Mouse (Mus musculus) midbrain, embryonic 11.5 days (tissue): ENCODE measurements around the gene 1110008L16Rik. TPM values are rescaled to one million over a fixed set of nuclear protein-coding genes. Genes with fewer than 3 reads are reported as not detected.

Experiments
- ATAC-seq: fragments of 200-750 bp; cut with Nextera tagmentation; 2 replicates; pipeline ENCODE4 v1.8.0; 2017; ENCODE audit warnings: moderate TSS enrichment, moderate library complexity; ENCODE audit not compliant: low FRiP score
- DNase-seq: peaks from one replicate; pipeline ENCODE4 v3.0.0; 2015; ENCODE audit warnings: low spot score; ENCODE audit errors: missing footprints
- H3K27ac ChIP-seq: fragments of 300-500 bp; sonication (generic); 2 replicates; pipeline ENCODE4 v1.5.1; 2014; ENCODE audit warnings: low read depth, low read length
- H3K27me3 ChIP-seq: fragments of 300-500 bp; sonication (generic); 2 replicates; pipeline ENCODE4 v1.6.1; 2014; ENCODE audit warnings: mild to moderate bottlenecking, low read length, moderate library complexity, mixed read lengths; ENCODE audit not compliant: control insufficient read depth, insufficient read depth
- H3K36me3 ChIP-seq: fragments of 300-500 bp; sonication (generic); 2 replicates; pipeline ENCODE4 v1.6.1; 2014; ENCODE audit warnings: mild to moderate bottlenecking, low read length, moderate library complexity, mixed read lengths; ENCODE audit not compliant: control insufficient read depth, insufficient read depth
- H3K4me1 ChIP-seq: fragments of 300-500 bp; sonication (generic); 2 replicates; pipeline ENCODE4 v1.6.1; 2014; ENCODE audit warnings: low read length; ENCODE audit not compliant: control insufficient read depth, insufficient read depth
- H3K4me2 ChIP-seq: fragments of 300-500 bp; sonication (generic); 2 replicates; pipeline ENCODE4 v1.6.1; 2014; ENCODE audit warnings: mild to moderate bottlenecking, moderate library complexity
- H3K4me3 ChIP-seq: fragments of 300-500 bp; sonication (generic); 2 replicates; pipeline ENCODE4 v1.5.1; 2014; ENCODE audit warnings: low read depth, low read length
- H3K9ac ChIP-seq: fragments of 300-500 bp; sonication (generic); 2 replicates; pipeline ENCODE4 v1.6.1; 2014; ENCODE audit warnings: low read length
- H3K9me3 ChIP-seq: fragments of 300-500 bp; sonication (generic); 2 replicates; pipeline ENCODE4 v1.6.1; 2016; ENCODE audit warnings: low read length; ENCODE audit not compliant: control insufficient read depth
- WGBS: fragments of 180-500 bp; shearing (Covaris S2); extraction: QIAGEN DNeasy Blood & Tissue Kit; methylation state at CpG from one replicate; pipeline ENCODE4 v1.1.7; 2014; 5-methylcytosine and 5-hydroxymethylcytosine counted together
- polyA plus RNA-seq: library from polyadenylated mRNA; unstranded; fragments of >200 nt; fragmentation: Nextera tagmentation; extraction: Ambion mirVana; gene quantifications from 2 replicates; pipeline ENCODE4 v1.2.1, GENCODE M21; 2014

1110008L16Rik gene
- polyA plus RNA-seq, 1 experiment from 2014 or later: 17.9 TPM

GRCm38 (mm10) chr12:55396536-55396935, 97.2 kb downstream of the 1110008L16Rik start:
- WGBS: 96% methylated on average over 4 of the region's 4 CpGs
- Histone ChIP-seq H3K4me3 (no peak overlapping the region), H3K9ac (no peak overlapping the region), H3K9me3 (no peaks in the 10 kb centered on the region), H3K27ac (no peak overlapping the region), H3K4me2 (no peak overlapping the region), H3K36me3 (no peaks in the 10 kb centered on the region), H3K4me1 (peaks cover 10% of the 10 kb centered on the region), H3K27me3 (no peaks in the 10 kb centered on the region)
- DNase-seq: no peak
- ATAC-seq: no peak

GRCm38 (mm10) chr12:55397544-55398239, 98.3 kb downstream of the 1110008L16Rik start:
- no peaks in the 10 kb centered on the region for H3K27me3 ChIP-seq
- H3K36me3 ChIP-seq: no peaks in the 10 kb centered on the region
- H3K27ac ChIP-seq: peak overlapping the region; percentile 69; the same call in 1 of the 2 replicates
- peak overlapping the region; percentile 83 for H3K4me3 ChIP-seq
- WGBS: 72% methylated on average over 9 of the region's 9 CpGs
- peak overlapping the region; percentile 73 for H3K9ac ChIP-seq
- H3K4me1 ChIP-seq: peaks cover 10% of the 10 kb centered on the region
- H3K9me3 ChIP-seq: no peaks in the 10 kb centered on the region
- peak overlapping the region; percentile 96 for H3K4me2 ChIP-seq
- DNase-seq: no peak
- no peak for ATAC-seq

GRCm38 (mm10) chr12:55398240-55399127, 99.1 kb downstream of the 1110008L16Rik start:
- DNase-seq (peak; percentile 99), ATAC-seq (peak; percentile 99)
- no peaks in the 10 kb centered on the region for H3K9me3 ChIP-seq
- H3K4me3 ChIP-seq: peak overlapping the region; percentile 83
- H3K4me1 ChIP-seq: peaks cover 10% of the 10 kb centered on the region
- H3K9ac ChIP-seq: peak overlapping the region; percentile 73
- no peaks in the 10 kb centered on the region for H3K36me3 ChIP-seq
- H3K4me2 ChIP-seq: peak overlapping the region; percentile 96
- under 1% methylated on average over 51 of the region's 51 CpGs for WGBS
- no peaks in the 10 kb centered on the region for H3K27me3 ChIP-seq
- peak overlapping the region; percentile 69 for H3K27ac ChIP-seq

- Histone ChIP-seq H3K4me2 (peak overlapping the region; percentile 96), H3K4me3 (peak overlapping the region; percentile 83), H3K27me3 (no peaks in the 10 kb centered on the region), H3K9me3 (no peaks in the 10 kb centered on the region), H3K36me3 (no peaks in the 10 kb centered on the region), H3K27ac (peak overlapping the region; percentile 64; the same call in 1 of the 2 replicates), H3K4me1 (peaks cover 10% of the 10 kb centered on the region), H3K9ac (peak overlapping the region; percentile 73)
- WGBS: under 1% methylated on average over 20 of the region's 20 CpGs
- peak; percentile 30 for ATAC-seq
- no peak for DNase-seq
These were observed 99.8 kb downstream of the 1110008L16Rik start for GRCm38 (mm10) chr12:55399128-55399677.

- WGBS: 95% methylated on average over 5 of the region's 5 CpGs
- Histone ChIP-seq H3K36me3 (peaks cover 6% of the 10 kb centered on the region; the same call in 1 of the 2 replicates), H3K9ac (no peak overlapping the region), H3K27ac (no peak overlapping the region), H3K9me3 (no peaks in the 10 kb centered on the region), H3K4me3 (no peak overlapping the region), H3K4me1 (no peaks in the 10 kb centered on the region), H3K4me2 (no peak overlapping the region), H3K27me3 (no peaks in the 10 kb centered on the region)
- DNase-seq (no peak), ATAC-seq (no peak)
These were observed 108.5 kb downstream of the 1110008L16Rik start for GRCm38 (mm10) chr12:55407888-55408287.

GRCm38 (mm10) chr12:55415255-55415654, 115.9 kb downstream of the 1110008L16Rik start:
- Histone ChIP-seq H3K4me1 (no peaks in the 10 kb centered on the region), H3K9ac (no peak overlapping the region), H3K4me2 (no peak overlapping the region), H3K27ac (no peak overlapping the region), H3K36me3 (peaks cover 32% of the 10 kb centered on the region), H3K4me3 (no peak overlapping the region), H3K27me3 (no peaks in the 10 kb centered on the region), H3K9me3 (no peaks in the 10 kb centered on the region)
- no peak for DNase-seq
- WGBS: 96% methylated on average over 5 of the region's 5 CpGs
- no peak for ATAC-seq

- Histone ChIP-seq H3K4me1 (no peaks in the 10 kb centered on the region), H3K4me3 (no peak overlapping the region), H3K4me2 (no peak overlapping the region), H3K9ac (no peak overlapping the region), H3K27me3 (no peaks in the 10 kb centered on the region), H3K36me3 (peaks cover 32% of the 10 kb centered on the region), H3K9me3 (no peaks in the 10 kb centered on the region), H3K27ac (no peak overlapping the region)
- WGBS: 94% methylated on average over 1 of the region's 1 CpGs
- ATAC-seq (no peak), DNase-seq (no peak)
These were observed 116.4 kb downstream of the 1110008L16Rik start for GRCm38 (mm10) chr12:55415762-55416161.

GRCm38 (mm10) chr12:55420220-55420619, 120.8 kb downstream of the 1110008L16Rik start:
- Histone ChIP-seq H3K27me3 (no peaks in the 10 kb centered on the region), H3K4me1 (no peaks in the 10 kb centered on the region), H3K27ac (no peak overlapping the region), H3K36me3 (peaks cover 19% of the 10 kb centered on the region), H3K4me3 (no peak overlapping the region), H3K4me2 (no peak overlapping the region), H3K9me3 (no peaks in the 10 kb centered on the region), H3K9ac (no peak overlapping the region)
- ATAC-seq (no peak), DNase-seq (no peak)
- WGBS: 93% methylated on average over 24 of the region's 24 CpGs

- no peak overlapping the region for H3K4me3 ChIP-seq
- peaks cover 12% of the 10 kb centered on the region for H3K36me3 ChIP-seq
- WGBS: 61% methylated on average over 3 of the region's 3 CpGs
- H3K27ac ChIP-seq: no peak overlapping the region
- no peaks in the 10 kb centered on the region for H3K9me3 ChIP-seq
- H3K4me2 ChIP-seq: no peak overlapping the region
- no peak for ATAC-seq
- no peaks in the 10 kb centered on the region for H3K27me3 ChIP-seq
- no peak for DNase-seq
- H3K4me1 ChIP-seq: no peaks in the 10 kb centered on the region
- no peak overlapping the region for H3K9ac ChIP-seq
These were observed 122.7 kb downstream of the 1110008L16Rik start for GRCm38 (mm10) chr12:55422057-55422456.
